In the genomic region with DNA sequence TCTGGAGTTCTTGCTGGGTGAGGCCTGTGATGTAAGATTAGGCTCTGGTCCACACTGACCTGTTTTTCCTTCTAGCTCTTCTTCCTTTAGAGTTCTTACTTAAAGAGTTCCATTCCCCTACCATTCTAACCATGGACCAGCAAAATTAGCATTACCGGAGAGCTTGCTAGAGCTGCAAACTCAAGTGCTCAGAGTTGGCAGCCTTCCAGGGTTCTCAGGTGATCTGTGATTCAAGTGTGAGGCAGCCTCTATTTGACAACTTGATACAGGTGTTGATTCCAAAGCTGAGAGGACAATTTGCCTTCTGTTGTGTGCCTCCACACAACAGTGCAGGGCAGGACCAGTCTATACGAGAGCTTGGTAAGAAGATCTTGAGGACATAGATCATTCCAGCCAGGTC, we compare ENCODE assay signal across 12 mouse cellular contexts. TPM values are rescaled to one million over a fixed set of nuclear protein-coding genes. Genes with fewer than 3 reads are reported as not detected.
DNase-seq lines count a peak whose midpoint lies in the region; ATAC-seq and TF ChIP-seq lines count a peak whose summit lies in the region.
"Had no signal": no experiment of that assay in that cellular context is flagged by ENCODE, and none has a peak within 500 bp of the region (broad histone marks: within the 10 kb centered on the region; RNA-seq: fewer than 3 reads in every experiment).

No protein-coding gene starts in this region.

- no peaks in the 10 kb centered on the region for H3K27me3 ChIP-seq in hindbrain, postnatal 0 days (ENCODE audit: insufficient read depth, low read length)
- H3K27me3 ChIP-seq in hindbrain, embryonic 11.5 days (ENCODE audit: control insufficient read depth, insufficient read depth, low read length): no peaks in the 10 kb centered on the region
- no peaks in the 10 kb centered on the region for H3K27me3 ChIP-seq in lung, postnatal 0 days (replicated peaks; ENCODE audit: insufficient read depth, low read length)
- H3K27me3 ChIP-seq: embryonic facial prominence, embryonic 12.5 days; neural tube, embryonic 15.5 days had no signal

- ATAC-seq in hindbrain, postnatal 0 days: no peak
- no peak for ATAC-seq in hindbrain, embryonic 11.5 days (ENCODE audit: low FRiP score)
- peak; percentile 36; the same call in 1 of the 2 replicates for ATAC-seq in lung, postnatal 0 days
- no peak for ATAC-seq in megakaryocyte progenitor cell, adult 5-6 weeks (replicated peaks; ENCODE audit: poor library complexity)

- DNase-seq in hindbrain, postnatal 0 days (ENCODE audit: low spot score): peak; percentile 62
- DNase-seq in hindbrain, embryonic 11.5 days (ENCODE audit: low spot score): no peak
- DNase-seq in brain, adult 2 months (ENCODE audit: low read depth, low spot score): peak; percentile 87
- peak; percentile 49 for DNase-seq in cerebellum, adult 8-10 months
- DNase-seq in lung, postnatal 0 days (ENCODE audit: low spot score): peak; percentile 61
- DNase-seq in testis, postnatal 10 days (ENCODE audit: low spot score): no peak
- DNase-seq: adrenal gland, postnatal 10 days; gastrocnemius, postnatal 36 days; thymus, adult 2 months had no signal

- WGBS in hindbrain, postnatal 0 days: 66% methylated on average over 2 of the region's 2 CpGs
- 94% methylated on average over 2 of the region's 2 CpGs for WGBS in hindbrain, embryonic 11.5 days
- WGBS in lung, postnatal 0 days: 64% methylated on average over 2 of the region's 2 CpGs

- no peak overlapping the region for H3K4me3 ChIP-seq in hindbrain, postnatal 0 days (ENCODE audit: low read length)
- no peak overlapping the region for H3K4me3 ChIP-seq in hindbrain, embryonic 11.5 days (ENCODE audit: low read depth, low read length)
- H3K4me3 ChIP-seq in lung, postnatal 0 days (ENCODE audit: low read depth, low read length): no peak overlapping the region
- H3K4me3 ChIP-seq: embryonic facial prominence, embryonic 12.5 days; neural tube, embryonic 15.5 days had no signal

- no peak overlapping the region for H3K9ac ChIP-seq in hindbrain, postnatal 0 days (replicated peaks; ENCODE audit: low read length)
- no peak overlapping the region for H3K9ac ChIP-seq in hindbrain, embryonic 11.5 days (ENCODE audit: low read depth, low read length)
- no peak overlapping the region for H3K9ac ChIP-seq in lung, postnatal 0 days (replicated peaks; ENCODE audit: low read depth)
- H3K9ac ChIP-seq: embryonic facial prominence, embryonic 12.5 days; neural tube, embryonic 15.5 days had no signal

- no peak for TF ChIP-seq CTCF in hindbrain, postnatal 0 days (IDR thresholded peaks at IDR 0.05; ENCODE audit: low read depth)
- no peak for TF ChIP-seq CTCF in lung, postnatal 0 days (IDR thresholded peaks at IDR 0.05)

- no peak for TF ChIP-seq EP300 in lung, postnatal 0 days (IDR thresholded peaks at IDR 0.05)

- no peaks in the 10 kb centered on the region for H3K36me3 ChIP-seq in hindbrain, postnatal 0 days (ENCODE audit: insufficient read depth, low read length)
- H3K36me3 ChIP-seq in hindbrain, embryonic 11.5 days (ENCODE audit: control insufficient read depth, insufficient read depth, low read length): no peaks in the 10 kb centered on the region
- H3K36me3 ChIP-seq in lung, postnatal 0 days (ENCODE audit: insufficient read depth, low read length): no peaks in the 10 kb centered on the region
- H3K36me3 ChIP-seq: embryonic facial prominence, embryonic 12.5 days; neural tube, embryonic 15.5 days had no signal

- H3K9me3 ChIP-seq in hindbrain, postnatal 0 days (ENCODE audit: low read length): no peaks in the 10 kb centered on the region
- H3K9me3 ChIP-seq in hindbrain, embryonic 11.5 days (ENCODE audit: control insufficient read depth, low read length): no peaks in the 10 kb centered on the region
- H3K9me3 ChIP-seq in lung, postnatal 0 days (ENCODE audit: low read length): no peaks in the 10 kb centered on the region
- H3K9me3 ChIP-seq: embryonic facial prominence, embryonic 12.5 days; neural tube, embryonic 15.5 days had no signal

- H3K4me2 ChIP-seq in hindbrain, postnatal 0 days (ENCODE audit: low read depth, low read length): no peak overlapping the region
- H3K4me2 ChIP-seq in hindbrain, embryonic 11.5 days (replicated peaks; ENCODE audit: low read depth, low read length): no peak overlapping the region
- H3K4me2 ChIP-seq in lung, postnatal 0 days (replicated peaks; ENCODE audit: low read depth, low read length): no peak overlapping the region
- H3K4me2 ChIP-seq: embryonic facial prominence, embryonic 12.5 days; neural tube, embryonic 15.5 days had no signal

- H3K27ac ChIP-seq in hindbrain, postnatal 0 days: no peak overlapping the region
- no peak overlapping the region for H3K27ac ChIP-seq in hindbrain, embryonic 11.5 days (ENCODE audit: low read depth, low read length)
- H3K27ac ChIP-seq in lung, postnatal 0 days (ENCODE audit: low read length): no peak overlapping the region
- H3K27ac ChIP-seq: embryonic facial prominence, embryonic 12.5 days; neural tube, embryonic 15.5 days had no signal

- no peaks in the 10 kb centered on the region for H3K4me1 ChIP-seq in hindbrain, postnatal 0 days (ENCODE audit: insufficient read depth, low read length)
- no peaks in the 10 kb centered on the region for H3K4me1 ChIP-seq in hindbrain, embryonic 11.5 days (replicated peaks; ENCODE audit: control insufficient read depth, insufficient read depth, low read length)
- H3K4me1 ChIP-seq in lung, postnatal 0 days (ENCODE audit: insufficient read depth, low read depth, low read length): no peaks in the 10 kb centered on the region; the same call in 1 of the 2 replicates
- H3K4me1 ChIP-seq: neural tube, embryonic 15.5 days had no signal

RNA-seq across cellular contexts. Expression of gene Eepd1, which starts 31.7 kb away (rescaled TPM):
- total RNA-seq in hindbrain, postnatal 0 days (2014; rRNA removed): 14.5 TPM in 2 replicates
- polyA plus RNA-seq in hindbrain, postnatal 0 days (2015; fragmentation: Nextera tagmentation; extraction: Ambion mirVana): 15.8 and 16.3 TPM in 2 replicates
- 5.8 and 7.4 TPM in 2 replicates for polyA plus RNA-seq in hindbrain, embryonic 11.5 days (2014; fragmentation: Nextera tagmentation; extraction: Ambion mirVana)
- 16.7 and 19.2 TPM in 2 replicates for polyA plus RNA-seq in lung, postnatal 0 days (2015; fragmentation: Nextera tagmentation; extraction: Ambion mirVana)
- 4.4 and 4.8 TPM in 2 replicates for total RNA-seq in megakaryocyte progenitor cell, adult 5-6 weeks (2015)
- 7.3 and 10.5 TPM in 2 replicates for total RNA-seq in megakaryocyte progenitor cell, adult 5-6 weeks (2017)

Comparison
In these comparisons a context has a peak if more than half of its experiments do, and no peak if none do; other contexts are left out.
1. DNase-seq: peak in hindbrain, postnatal 0 days (single experiment), brain, adult 2 months (single experiment), cerebellum, adult 8-10 months (single experiment) and lung, postnatal 0 days (single experiment); none in hindbrain, embryonic 11.5 days (single experiment) and testis, postnatal 10 days (single experiment).